Mouse (Mus musculus) olfactory bulb, adult 2 months (tissue): ENCODE measurements around the gene Dnah5. TPM values are rescaled to one million over a fixed set of nuclear protein-coding genes. Genes with fewer than 3 reads are reported as not detected.

Experiments used
- H3K27ac ChIP-seq: fragments of 200-500 bp; 2 replicates; pipeline ENCODE4 v1.5.1; 2012; ENCODE audit warnings: low read depth, low read length; ENCODE audit not compliant: insufficient read depth
- H3K4me1 ChIP-seq: fragments of 200-500 bp; 2 replicates; pipeline ENCODE4 v1.6.1; 2012; ENCODE audit warnings: low read length; ENCODE audit not compliant: control insufficient read depth, insufficient read depth
- H3K4me3 ChIP-seq: fragments of 200-500 bp; 2 replicates; pipeline ENCODE4 v1.5.1; 2012; ENCODE audit warnings: mild to moderate bottlenecking, low read depth, low read length, moderate library complexity; ENCODE audit not compliant: insufficient read depth
- CTCF ChIP-seq: fragments of 200-500 bp; IDR thresholded peaks from 2 replicates; pipeline ENCODE4 v1.5.1; 2012; ENCODE audit warnings: low read depth, mild to moderate bottlenecking, low read length, moderate library complexity; ENCODE audit not compliant: insufficient read depth
- POLR2A ChIP-seq: fragments of 200-500 bp; IDR thresholded peaks from 2 replicates; pipeline ENCODE4 v1.6.1; 2012; ENCODE audit warnings: mild to moderate bottlenecking, low read depth, low read length, moderate library complexity; ENCODE audit not compliant: insufficient read depth
- WGBS: fragments of 180-500 bp; shearing (Covaris S2); methylation state at CpG from one replicate; pipeline ENCODE4 v1.1.7; 2018; 5-methylcytosine and 5-hydroxymethylcytosine counted together
- polyA plus RNA-seq: library from polyadenylated mRNA; stranded (reverse); fragments of >200 nt; gene quantifications from 2 replicates; pipeline ENCODE4 v1.2.4, GENCODE M21; 2012; ENCODE audit warnings: low replicate concordance; ENCODE audit not compliant: missing spikeins, insufficient read depth, insufficient read length

Gene Dnah5
- polyA plus RNA-seq, 1 experiment, result not detected

DNA sequence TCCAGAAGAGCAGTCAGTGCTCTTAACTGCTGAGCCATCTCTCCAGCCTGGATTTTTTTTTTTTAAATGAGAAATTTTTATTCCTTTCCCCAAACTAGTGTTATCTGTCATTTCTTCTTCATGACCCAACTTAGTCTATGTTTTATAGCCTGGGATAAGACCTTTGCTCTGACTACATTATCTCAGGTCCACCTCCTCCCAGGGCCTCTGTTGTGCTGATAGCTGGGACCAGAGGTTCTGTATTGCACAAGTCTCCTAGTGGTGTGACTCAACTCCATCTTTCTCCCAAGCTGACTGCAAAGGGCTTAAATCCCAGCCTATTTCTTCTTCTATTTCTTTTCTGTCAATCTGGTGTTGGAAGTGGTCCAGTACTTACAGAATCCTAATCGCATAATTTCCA lies 56.7 kb downstream of the Dnah5 start:
- WGBS, result 72% methylated on average over 1 of the region's 1 CpGs
- H3K27ac ChIP-seq, result no peak overlapping the region
- TF ChIP-seq POLR2A (no peak), CTCF (no peak)
- no peaks in the 10 kb centered on the region for H3K4me1 ChIP-seq
- H3K4me3 ChIP-seq, result no peak overlapping the region

DNA sequence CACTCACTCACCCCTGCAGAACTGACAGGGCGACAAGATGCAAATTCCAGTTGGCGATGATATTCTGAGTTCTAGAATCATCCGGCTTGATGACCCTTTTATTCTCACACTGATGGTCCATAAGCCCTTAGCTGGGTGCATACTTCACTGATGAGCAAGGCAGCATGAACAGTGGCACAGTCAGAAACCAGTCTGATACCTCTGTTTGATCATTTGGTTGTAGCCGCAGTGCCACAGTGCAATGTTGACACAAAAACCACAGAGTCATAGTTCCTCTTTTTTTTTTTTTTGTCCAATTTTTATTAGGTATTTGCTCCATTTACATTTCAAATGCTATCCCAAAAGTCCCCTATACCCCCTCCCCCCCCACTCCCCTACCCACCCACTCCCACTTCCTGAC lies 95.9 kb downstream of the Dnah5 start:
- no peak overlapping the region for H3K4me3 ChIP-seq
- no peaks in the 10 kb centered on the region for H3K4me1 ChIP-seq
- WGBS, result 94% methylated on average over 4 of the region's 4 CpGs
- TF ChIP-seq POLR2A, result no peak
- no peak for TF ChIP-seq CTCF
- H3K27ac ChIP-seq, result no peak overlapping the region

DNA sequence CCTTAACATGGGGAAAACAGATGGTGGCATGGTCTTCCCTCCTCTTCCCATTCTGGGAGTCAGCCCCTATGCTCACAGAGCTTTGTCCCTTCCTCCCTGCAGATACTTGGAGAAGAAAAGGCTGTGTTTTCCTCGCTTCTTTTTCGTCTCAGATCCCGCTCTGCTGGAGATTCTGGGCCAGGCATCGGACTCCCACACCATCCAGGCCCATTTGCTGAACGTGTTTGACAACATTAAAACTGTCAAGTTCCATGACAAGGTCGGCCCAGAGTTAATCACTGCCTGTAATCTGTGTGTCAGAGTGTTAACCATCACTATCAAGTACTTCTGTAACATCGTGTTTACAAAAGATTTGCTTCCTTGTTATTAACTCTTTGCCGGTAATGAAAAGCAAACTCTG lies 103.6 kb downstream of the Dnah5 start:
- H3K4me3 ChIP-seq, result no peak overlapping the region
- H3K4me1 ChIP-seq, result no peaks in the 10 kb centered on the region
- WGBS, result 59% methylated on average over 8 of the region's 8 CpGs
- no peak for TF ChIP-seq POLR2A
- no peak for TF ChIP-seq CTCF
- no peak overlapping the region for H3K27ac ChIP-seq

DNA sequence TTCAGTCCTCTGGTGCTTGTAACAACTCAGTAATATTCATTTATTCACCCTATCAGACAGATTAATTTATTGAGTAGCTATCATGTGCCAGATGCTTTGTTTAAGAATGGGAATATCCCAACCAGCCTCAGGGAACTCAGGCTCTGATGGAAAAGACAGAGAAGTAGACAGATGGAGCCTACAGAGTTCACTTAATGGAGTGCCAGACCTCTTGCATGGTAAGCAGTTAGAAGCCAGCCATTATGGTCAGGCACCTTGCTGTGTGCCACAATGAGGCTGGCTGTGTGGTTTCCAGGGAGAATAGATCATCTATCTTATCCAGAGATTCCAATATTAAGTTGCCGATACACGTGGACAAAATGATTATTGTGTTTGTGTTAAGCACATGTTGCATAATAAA lies 104.3 kb downstream of the Dnah5 start:
- Histone ChIP-seq H3K4me1 (no peaks in the 10 kb centered on the region), H3K27ac (no peak overlapping the region), H3K4me3 (no peak overlapping the region)
- WGBS, result 83% methylated on average over 2 of the region's 2 CpGs
- TF ChIP-seq POLR2A, result no peak
- no peak for TF ChIP-seq CTCF

DNA sequence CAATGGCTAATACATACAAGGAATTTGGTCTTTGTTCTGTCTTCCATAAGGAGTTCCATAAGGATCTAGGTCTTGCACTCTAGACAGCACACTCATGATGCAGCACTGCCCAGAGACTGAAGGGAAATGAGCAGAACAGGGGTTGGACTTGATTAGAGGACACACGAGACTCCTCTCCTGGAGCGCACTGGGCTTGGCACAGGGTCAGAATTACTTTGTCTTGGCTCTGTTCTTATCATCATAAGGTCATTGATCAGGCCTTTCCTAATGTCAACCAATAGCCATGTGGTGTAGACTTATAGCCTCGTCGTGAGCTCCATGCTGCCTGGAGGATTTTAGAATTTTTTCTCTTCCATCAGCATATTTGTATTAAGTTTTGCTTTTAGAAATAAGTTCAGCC lies 107.0 kb downstream of the Dnah5 start:
- no peak for TF ChIP-seq CTCF
- no peak for TF ChIP-seq POLR2A
- Histone ChIP-seq H3K27ac (no peak overlapping the region), H3K4me3 (no peak overlapping the region), H3K4me1 (no peaks in the 10 kb centered on the region)
- 96% methylated on average over 4 of the region's 4 CpGs for WGBS

DNA sequence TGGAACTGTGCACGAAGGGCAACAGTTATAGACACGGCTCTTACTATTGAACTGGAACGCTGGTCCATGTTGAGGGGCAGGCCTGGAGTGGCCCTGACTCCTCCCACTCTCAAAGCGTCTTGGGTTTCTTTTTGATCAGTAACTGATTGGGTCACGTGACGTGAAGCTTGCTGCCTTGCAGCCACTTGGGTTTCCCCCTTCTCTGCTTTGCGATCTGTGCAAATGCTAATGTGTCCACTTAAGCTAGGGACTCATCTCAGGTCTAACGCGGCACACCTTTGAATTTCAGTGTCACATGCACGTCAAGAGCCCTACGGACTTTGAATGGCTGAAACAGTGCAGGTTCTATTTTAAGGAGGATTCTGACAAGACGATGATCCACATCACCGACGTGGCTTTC lies 109.9 kb downstream of the Dnah5 start:
- TF ChIP-seq CTCF, result no peak
- TF ChIP-seq POLR2A, result no peak
- Histone ChIP-seq H3K4me1 (no peaks in the 10 kb centered on the region; the same call in 1 of the 2 replicates), H3K27ac (no peak overlapping the region), H3K4me3 (no peak overlapping the region)
- 83% methylated on average over 14 of the region's 14 CpGs for WGBS

DNA sequence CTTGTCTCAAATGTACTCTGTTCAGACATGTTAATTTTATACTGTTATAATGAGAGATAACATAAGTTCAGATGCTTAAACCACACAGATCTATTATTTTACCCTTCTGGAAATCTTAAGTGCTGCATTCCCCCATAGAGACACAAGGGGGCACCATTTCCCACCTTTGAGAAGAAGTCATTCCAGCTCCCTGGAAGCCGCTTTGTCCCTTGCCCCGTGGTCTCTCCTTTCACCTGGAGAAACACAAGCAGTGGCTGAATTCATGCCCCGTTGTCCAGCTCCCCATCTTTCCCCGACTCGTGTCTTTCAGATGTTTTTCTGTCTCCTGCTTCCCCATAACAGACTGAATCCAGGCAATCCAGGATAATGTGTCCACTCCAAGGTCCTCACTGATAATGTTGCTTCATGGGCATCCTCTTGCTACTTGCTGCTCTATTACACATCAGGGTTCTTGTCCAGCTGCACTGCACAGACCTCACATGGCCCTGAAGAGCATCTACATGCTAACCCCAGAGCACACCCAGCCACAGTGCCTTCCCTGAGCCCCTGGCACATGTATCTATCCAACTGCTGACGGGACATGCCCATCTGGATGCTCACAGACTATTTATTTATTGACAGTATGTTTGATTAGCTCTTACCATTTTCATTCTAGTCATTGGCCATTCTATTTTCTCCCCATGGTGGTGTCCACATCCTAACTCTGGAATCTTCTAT lies 112.4 kb downstream of the Dnah5 start:
- Histone ChIP-seq H3K27ac (no peak overlapping the region), H3K4me1 (no peaks in the 10 kb centered on the region; the same call in 1 of the 2 replicates), H3K4me3 (no peak overlapping the region)
- TF ChIP-seq CTCF (peak; percentile 57), POLR2A (no peak)
- WGBS, result 23% methylated on average over 6 of the region's 6 CpGs

DNA sequence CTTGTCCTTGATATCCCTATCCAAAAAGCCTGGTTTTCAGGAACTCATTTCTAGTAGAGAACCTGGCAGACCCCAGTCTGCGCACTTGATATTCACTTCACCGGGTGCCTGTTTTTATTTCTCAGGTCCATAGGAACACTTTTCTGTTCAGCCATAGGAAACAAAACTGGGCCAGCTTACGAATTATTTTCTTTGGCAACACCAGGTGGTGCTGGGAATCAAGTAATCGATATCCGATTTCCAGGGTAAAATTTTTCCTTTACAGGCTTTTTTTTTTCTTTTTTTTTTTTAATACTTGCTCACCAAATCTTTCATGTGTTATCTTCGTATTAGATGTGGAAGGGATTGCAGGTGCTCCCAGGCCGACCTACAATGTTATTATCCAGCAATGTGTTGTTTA lies 119.0 kb downstream of the Dnah5 start:
- TF ChIP-seq CTCF, result no peak
- no peak for TF ChIP-seq POLR2A
- Histone ChIP-seq H3K4me3 (no peak overlapping the region), H3K27ac (no peak overlapping the region), H3K4me1 (no peaks in the 10 kb centered on the region)
- 92% methylated on average over 7 of the region's 7 CpGs for WGBS

DNA sequence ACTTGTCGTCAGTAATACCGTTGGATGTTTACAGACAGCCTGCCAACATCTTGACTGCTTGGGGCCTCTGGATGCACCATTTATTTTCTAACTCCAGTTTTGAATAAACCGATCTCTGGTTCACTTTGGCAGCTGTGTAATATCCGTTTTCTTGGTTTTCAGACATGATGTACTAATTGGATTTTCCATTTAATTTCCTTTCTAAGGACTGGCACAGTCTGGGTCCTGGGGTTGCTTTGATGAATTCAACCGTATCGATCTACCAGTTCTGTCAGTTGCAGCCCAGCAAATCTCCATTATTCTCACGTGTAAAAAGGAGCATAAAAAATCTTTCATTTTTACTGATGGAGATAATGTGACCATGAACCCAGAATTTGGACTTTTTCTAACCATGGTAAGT lies 123.4 kb downstream of the Dnah5 start:
- TF ChIP-seq CTCF (no peak), POLR2A (no peak)
- 53% methylated on average over 7 of the region's 7 CpGs for WGBS
- Histone ChIP-seq H3K27ac (no peak overlapping the region), H3K4me1 (no peaks in the 10 kb centered on the region), H3K4me3 (no peak overlapping the region)
